Mouse (Mus musculus): ENCODE results near the gene Lrrc51. TPM values are rescaled to one million over a fixed set of nuclear protein-coding genes. Genes with fewer than 3 reads are reported as not detected.

Lrrc51 gene
- total and polyA plus RNA-seq, 2 experiments from 2014 or later, result 0.19 to 3.0 TPM

GRCm38 (mm10) chr7:101970821-101971461 is 37.2 kb upstream of the Lrrc51 start:
- 1% methylated on average over 19 of the region's 19 CpGs for WGBS
- peak; percentile 66 for ATAC-seq (ENCODE audit: insufficient read depth, low read depth)

GRCm38 (mm10) chr7:101970429-101970775 is 36.7 kb upstream of the Lrrc51 start:
- TF ChIP-seq EP300 (IDR thresholded peaks at IDR 0.05; ENCODE audit: low read depth) (no peak), CTCF (IDR thresholded peaks at IDR 0.05; ENCODE audit: low read depth) (no peak)
- Histone ChIP-seq H3K9ac (replicated peaks; ENCODE audit: low read depth, low read length) (peak overlapping the region; percentile 86), H3K27ac (ENCODE audit: low read depth) (peak overlapping the region; percentile 96), H3K4me2 (ENCODE audit: low read depth, low read length) (peak overlapping the region; percentile 77), H3K27me3 (ENCODE audit: control insufficient read depth, insufficient read depth, low read length) (no peaks in the 10 kb centered on the region), H3K4me1 (ENCODE audit: control insufficient read depth, insufficient read depth) (peaks cover 36% of the 10 kb centered on the region), H3K9me3 (replicated peaks; ENCODE audit: control insufficient read depth, low read length) (no peaks in the 10 kb centered on the region), H3K4me3 (ENCODE audit: low read depth, low read length) (peak overlapping the region; percentile 73), H3K36me3 (replicated peaks; ENCODE audit: control insufficient read depth, insufficient read depth, low read length) (no peaks in the 10 kb centered on the region)
- WGBS, result 2% methylated on average over 13 of the region's 17 CpGs
- DNase-seq (ENCODE audit: low spot score) (peak; percentile 86), ATAC-seq (ENCODE audit: insufficient read depth, low read depth) (peak; percentile 72)

More at GRCm38 (mm10) chr7:101970821-101971461, 37.2 kb upstream of the Lrrc51 start:
- H3K9ac ChIP-seq (replicated peaks; ENCODE audit: low read depth, low read length), result peak overlapping the region; percentile 86
- H3K9me3 ChIP-seq (replicated peaks; ENCODE audit: control insufficient read depth, low read length), result no peaks in the 10 kb centered on the region
- DNase-seq (ENCODE audit: low spot score), result peak; percentile 88
- H3K4me2 ChIP-seq (ENCODE audit: low read depth, low read length), result peak overlapping the region; percentile 77
- peaks cover 36% of the 10 kb centered on the region for H3K4me1 ChIP-seq (ENCODE audit: control insufficient read depth, insufficient read depth)
- H3K27me3 ChIP-seq (ENCODE audit: control insufficient read depth, insufficient read depth, low read length), result no peaks in the 10 kb centered on the region
- no peaks in the 10 kb centered on the region for H3K36me3 ChIP-seq (replicated peaks; ENCODE audit: control insufficient read depth, insufficient read depth, low read length)
- peak overlapping the region; percentile 73 for H3K4me3 ChIP-seq (ENCODE audit: low read depth, low read length)
- no peak for TF ChIP-seq CTCF (IDR thresholded peaks at IDR 0.05; ENCODE audit: low read depth)
- TF ChIP-seq EP300 (IDR thresholded peaks at IDR 0.05; ENCODE audit: low read depth), result 0 out of 2 replicates have a peak, but pooled peaks have one; percentile 19
- H3K27ac ChIP-seq (ENCODE audit: low read depth), result peak overlapping the region; percentile 96

GRCm38 (mm10) chr7:101969694-101970428 is 36.2 kb upstream of the Lrrc51 start:
- Histone ChIP-seq H3K9me3 (replicated peaks; ENCODE audit: control insufficient read depth, low read length) (no peaks in the 10 kb centered on the region), H3K9ac (replicated peaks; ENCODE audit: low read depth, low read length) (peak overlapping the region; percentile 86), H3K27ac (ENCODE audit: low read depth) (peak overlapping the region; percentile 96), H3K27me3 (ENCODE audit: control insufficient read depth, insufficient read depth, low read length) (no peaks in the 10 kb centered on the region), H3K4me1 (ENCODE audit: control insufficient read depth, insufficient read depth) (peaks cover 36% of the 10 kb centered on the region), H3K36me3 (replicated peaks; ENCODE audit: control insufficient read depth, insufficient read depth, low read length) (no peaks in the 10 kb centered on the region), H3K4me3 (ENCODE audit: low read depth, low read length) (peak overlapping the region; percentile 73), H3K4me2 (ENCODE audit: low read depth, low read length) (peak overlapping the region; percentile 77)
- ATAC-seq (ENCODE audit: insufficient read depth, low read depth) (peak; percentile 83), DNase-seq (ENCODE audit: low spot score) (peak; percentile 77)
- TF ChIP-seq CTCF (IDR thresholded peaks at IDR 0.05; ENCODE audit: low read depth), result no peak
- WGBS, result 0% methylated on average over 49 of the region's 53 CpGs

GRCm38 (mm10) chr7:101968751-101969150 is 35.1 kb upstream of the Lrrc51 start:
- no peak overlapping the region for H3K4me3 ChIP-seq (ENCODE audit: low read depth, low read length)
- H3K27ac ChIP-seq (ENCODE audit: low read depth), result peak overlapping the region; percentile 96; the same call in 1 of the 2 replicates
- TF ChIP-seq EP300 (IDR thresholded peaks at IDR 0.05; ENCODE audit: low read depth) (no peak), CTCF (IDR thresholded peaks at IDR 0.05; ENCODE audit: low read depth) (no peak)
- no peaks in the 10 kb centered on the region for H3K36me3 ChIP-seq (replicated peaks; ENCODE audit: control insufficient read depth, insufficient read depth, low read length)
- WGBS, result 60% methylated on average over 2 of the region's 2 CpGs
- H3K9me3 ChIP-seq (replicated peaks; ENCODE audit: control insufficient read depth, low read length), result no peaks in the 10 kb centered on the region
- DNase-seq (ENCODE audit: low spot score) (no peak), ATAC-seq (ENCODE audit: insufficient read depth, low read depth) (no peak)
- H3K9ac ChIP-seq (replicated peaks; ENCODE audit: low read depth, low read length), result no peak overlapping the region
- peaks cover 26% of the 10 kb centered on the region for H3K4me1 ChIP-seq (ENCODE audit: control insufficient read depth, insufficient read depth)
- no peaks in the 10 kb centered on the region for H3K27me3 ChIP-seq (ENCODE audit: control insufficient read depth, insufficient read depth, low read length)
- 0 out of 2 replicates have a peak overlapping the region, but pooled peaks have one; percentile 77 for H3K4me2 ChIP-seq (ENCODE audit: low read depth, low read length)

- TF ChIP-seq CTCF (IDR thresholded peaks at IDR 0.05; ENCODE audit: low read depth) (no peak), EP300 (IDR thresholded peaks at IDR 0.05; ENCODE audit: low read depth) (no peak)
- ATAC-seq (ENCODE audit: insufficient read depth, low read depth) (no peak), DNase-seq (ENCODE audit: low spot score) (no peak)
- WGBS, result 39% methylated on average over 1 of the region's 1 CpGs
- no peak overlapping the region for H3K4me3 ChIP-seq (ENCODE audit: low read depth, low read length)
- no peak overlapping the region for H3K4me2 ChIP-seq (ENCODE audit: low read depth, low read length)
- peaks cover 16% of the 10 kb centered on the region for H3K4me1 ChIP-seq (ENCODE audit: control insufficient read depth, insufficient read depth)
- H3K27ac ChIP-seq (ENCODE audit: low read depth), result no peak overlapping the region; the same call in 1 of the 2 replicates
- no peak overlapping the region for H3K9ac ChIP-seq (replicated peaks; ENCODE audit: low read depth, low read length)
- H3K9me3 ChIP-seq (replicated peaks; ENCODE audit: control insufficient read depth, low read length), result no peaks in the 10 kb centered on the region
- H3K27me3 ChIP-seq (ENCODE audit: control insufficient read depth, insufficient read depth, low read length), result no peaks in the 10 kb centered on the region
- no peaks in the 10 kb centered on the region for H3K36me3 ChIP-seq (replicated peaks; ENCODE audit: control insufficient read depth, insufficient read depth, low read length)
Observed at GRCm38 (mm10) chr7:101967256-101967655, 33.6 kb upstream of the Lrrc51 start.

Measured in heart, postnatal 0 days (tissue).